Mouse (Mus musculus) megakaryocyte, embryonic 14.5 days (primary cell): ENCODE results near the gene Tmprss3. TPM values are rescaled to one million over a fixed set of nuclear protein-coding genes. Genes with fewer than 3 reads are reported as not detected.

ENCODE experiments used
- H3K27me3 ChIP-seq: replicated peaks from 2 replicates; pipeline ENCODE3; 2012; ENCODE audit warnings: inconsistent platforms
- H3K36me3 ChIP-seq: replicated peaks from 2 replicates; pipeline ENCODE3; 2012; ENCODE audit warnings: low read length, inconsistent platforms, mixed read lengths
- H3K4me1 ChIP-seq: 2 replicates; pipeline ENCODE4 v1.6.1; 2012; ENCODE audit warnings: inconsistent platforms
- H3K4me3 ChIP-seq: replicated peaks from 2 replicates; pipeline ENCODE3; 2012; ENCODE audit warnings: moderate library complexity, mild to moderate bottlenecking, inconsistent platforms
- H3K9me3 ChIP-seq: 2 replicates; pipeline ENCODE4 v1.6.1; 2012; ENCODE audit warnings: inconsistent platforms
- FLI1 ChIP-seq: IDR thresholded peaks from 2 replicates; pipeline ENCODE4 v1.6.1; 2012; ENCODE audit warnings: low read length, inconsistent platforms, mixed read lengths
- GATA1 ChIP-seq: IDR thresholded peaks from 3 replicates; pipeline ENCODE4 v1.6.1; 2012; ENCODE audit warnings: mixed read lengths, low read length, inconsistent platforms, borderline replicate concordance
- polyA plus RNA-seq: library from polyadenylated mRNA; stranded (reverse); fragments of >175 nt; gene quantifications from 2 replicates; pipeline ENCODE4 v1.2.3, GENCODE M21; 2012; ENCODE audit warnings: low replicate concordance; ENCODE audit not compliant: insufficient read depth

The Tmprss3 gene
- polyA plus RNA-seq, 1 experiment = 0.10 TPM

GRCm38 (mm10) chr17:31226368-31226767 lies 27.6 kb upstream of the Tmprss3 start:
- TF ChIP-seq GATA1 (no peak), FLI1 (no peak)
- Histone ChIP-seq H3K4me1 (peaks cover 79% of the 10 kb centered on the region), H3K36me3 (peaks cover 91% of the 10 kb centered on the region), H3K9me3 (no peaks in the 10 kb centered on the region), H3K4me3 (no peak overlapping the region), H3K27me3 (no peaks in the 10 kb centered on the region)

- H3K36me3 ChIP-seq = peaks cover 95% of the 10 kb centered on the region
Measured at GRCm38 (mm10) chr17:31224591-31224990, 25.8 kb upstream of the Tmprss3 start.

GRCm38 (mm10) chr17:31223835-31224234 lies 25.1 kb upstream of the Tmprss3 start:
- no peak for TF ChIP-seq FLI1
- peak; percentile 64; the same call in 1 of the 3 replicates for TF ChIP-seq GATA1
- peak overlapping the region; percentile 84 for H3K4me3 ChIP-seq
- H3K27me3 ChIP-seq = no peaks in the 10 kb centered on the region
- H3K9me3 ChIP-seq = no peaks in the 10 kb centered on the region
- H3K4me1 ChIP-seq = peaks cover 97% of the 10 kb centered on the region
- peaks cover 95% of the 10 kb centered on the region for H3K36me3 ChIP-seq

More at GRCm38 (mm10) chr17:31224591-31224990, 25.8 kb upstream of the Tmprss3 start:
- TF ChIP-seq GATA1 = no peak
- H3K27me3 ChIP-seq = no peaks in the 10 kb centered on the region
- H3K4me3 ChIP-seq = no peak overlapping the region
- peaks cover 92% of the 10 kb centered on the region for H3K4me1 ChIP-seq
- H3K9me3 ChIP-seq = no peaks in the 10 kb centered on the region

- Histone ChIP-seq H3K27me3 (no peaks in the 10 kb centered on the region), H3K4me3 (peak overlapping the region; percentile 5), H3K36me3 (peaks cover 95% of the 10 kb centered on the region), H3K4me1 (peaks cover 91% of the 10 kb centered on the region), H3K9me3 (no peaks in the 10 kb centered on the region)
- no peak for TF ChIP-seq FLI1
- no peak for TF ChIP-seq GATA1
Measured at GRCm38 (mm10) chr17:31222810-31223310, 24.1 kb upstream of the Tmprss3 start.

GRCm38 (mm10) chr17:31216068-31216955 lies 17.5 kb upstream of the Tmprss3 start:
- no peaks in the 10 kb centered on the region for H3K9me3 ChIP-seq
- no peak for TF ChIP-seq GATA1
- no peak for TF ChIP-seq FLI1
- H3K4me3 ChIP-seq = no peak overlapping the region
- peaks cover 96% of the 10 kb centered on the region for H3K36me3 ChIP-seq
- H3K4me1 ChIP-seq = peaks cover 83% of the 10 kb centered on the region
- no peaks in the 10 kb centered on the region for H3K27me3 ChIP-seq

- H3K9me3 ChIP-seq = no peaks in the 10 kb centered on the region
- peaks cover 89% of the 10 kb centered on the region for H3K4me1 ChIP-seq
- peak overlapping the region; percentile 20 for H3K4me3 ChIP-seq
- H3K36me3 ChIP-seq = peaks cover 71% of the 10 kb centered on the region
- no peaks in the 10 kb centered on the region for H3K27me3 ChIP-seq
- TF ChIP-seq FLI1 (no peak), GATA1 (no peak)
Measured at GRCm38 (mm10) chr17:31211881-31212280, 13.1 kb upstream of the Tmprss3 start.

- H3K9me3 ChIP-seq = no peaks in the 10 kb centered on the region
- no peaks in the 10 kb centered on the region for H3K27me3 ChIP-seq
- H3K4me3 ChIP-seq = peak overlapping the region; percentile 89
- H3K4me1 ChIP-seq = peaks cover 89% of the 10 kb centered on the region
- peaks cover 56% of the 10 kb centered on the region for H3K36me3 ChIP-seq
- TF ChIP-seq FLI1 (no peak), GATA1 (no peak)
Measured at GRCm38 (mm10) chr17:31210299-31210698, 11.5 kb upstream of the Tmprss3 start.

GRCm38 (mm10) chr17:31209376-31209930 lies 10.7 kb upstream of the Tmprss3 start:
- peak overlapping the region; percentile 92 for H3K4me3 ChIP-seq
- TF ChIP-seq GATA1 = no peak
- no peak for TF ChIP-seq FLI1

GRCm38 (mm10) chr17:31208654-31209053 lies 9.9 kb upstream of the Tmprss3 start:
- no peaks in the 10 kb centered on the region for H3K27me3 ChIP-seq
- H3K4me3 ChIP-seq = peak overlapping the region; percentile 92
- no peak for TF ChIP-seq GATA1
- TF ChIP-seq FLI1 = no peak
- peaks cover 39% of the 10 kb centered on the region for H3K36me3 ChIP-seq
- H3K9me3 ChIP-seq = no peaks in the 10 kb centered on the region
- H3K4me1 ChIP-seq = peaks cover 79% of the 10 kb centered on the region

More at GRCm38 (mm10) chr17:31209376-31209930, 10.7 kb upstream of the Tmprss3 start:
- peaks cover 47% of the 10 kb centered on the region for H3K36me3 ChIP-seq
- no peaks in the 10 kb centered on the region for H3K9me3 ChIP-seq
- H3K27me3 ChIP-seq = no peaks in the 10 kb centered on the region
- peaks cover 84% of the 10 kb centered on the region for H3K4me1 ChIP-seq
